Mouse (Mus musculus): ENCODE data around the gene Sytl4.

The Sytl4 gene

GRCm38 (mm10) chrX:133981231-133982002 is at the start of gene Sytl4:
TSS of gene Sytl4 (minus strand) at chrX:133981812.
- peak; percentile 28 for DNase-seq

GRCm38 (mm10) chrX:134020664-134021063 is 39.1 kb upstream of the Sytl4 start:
- DNase-seq = no peak

- peak; percentile 29 for DNase-seq
These were observed 37.4 kb upstream of the Sytl4 start for GRCm38 (mm10) chrX:134019005-134019404.

- DNase-seq = no peak
These were observed 14.3 kb upstream of the Sytl4 start for GRCm38 (mm10) chrX:133995866-133996265.

- DNase-seq = no peak
These were observed 17.0 kb downstream of the Sytl4 start for GRCm38 (mm10) chrX:133964615-133965014.

GRCm38 (mm10) chrX:133960617-133961016 is 21.0 kb downstream of the Sytl4 start:
- DNase-seq = no peak

- no peak for DNase-seq
These were observed 27.0 kb downstream of the Sytl4 start for GRCm38 (mm10) chrX:133954661-133955060.

- peak; percentile 54 for DNase-seq
These were observed 34.2 kb downstream of the Sytl4 start for GRCm38 (mm10) chrX:133947427-133947826.

- no peak for DNase-seq
These were observed 42.1 kb downstream of the Sytl4 start for GRCm38 (mm10) chrX:133939561-133939960.

- DNase-seq = no peak
These were observed 44.9 kb downstream of the Sytl4 start for GRCm38 (mm10) chrX:133936605-133937225.

- no peak for DNase-seq
These were observed 50.2 kb downstream of the Sytl4 start for GRCm38 (mm10) chrX:133931302-133932013.

- no peak for DNase-seq
These were observed 54.9 kb downstream of the Sytl4 start for GRCm38 (mm10) chrX:133926760-133927159.

- no peak for DNase-seq
These were observed 60.4 kb downstream of the Sytl4 start for GRCm38 (mm10) chrX:133921187-133921586.

- no peak for DNase-seq
These were observed 67.4 kb downstream of the Sytl4 start for GRCm38 (mm10) chrX:133914219-133914618.

- DNase-seq = no peak
These were observed 68.6 kb downstream of the Sytl4 start for GRCm38 (mm10) chrX:133913006-133913405.

- peak; percentile 30 for DNase-seq
These were observed 70.1 kb downstream of the Sytl4 start for GRCm38 (mm10) chrX:133911397-133912103.

GRCm38 (mm10) chrX:133908261-133908660 is 73.4 kb downstream of the Sytl4 start, which contains the start of gene Srpx2:
TSS of gene Srpx2 (plus strand) at chrX:133908426.
- DNase-seq = no peak

GRCm38 (mm10) chrX:133898014-133898542 is 83.5 kb downstream of the Sytl4 start, which contains the start of gene Tspan6:
TSS of gene Tspan6 (minus strand) at chrX:133898429.
- DNase-seq = peak; percentile 58

- no peak for DNase-seq
These were observed 93.5 kb downstream of the Sytl4 start for GRCm38 (mm10) chrX:133888111-133888510.

- DNase-seq = no peak
These were observed 94.3 kb downstream of the Sytl4 start for GRCm38 (mm10) chrX:133887308-133887707.
